Mouse (Mus musculus) lung, postnatal 25 days (tissue): ENCODE measurements around the gene Ddx4.
"Not testable (repeated sequence)": the region's sequence is repeated elsewhere in the genome, so short reads cannot be mapped to it uniquely, and the experiment has no call there.

Experiments
- DNase-seq: peaks from one replicate; pipeline ENCODE4 v3.0.0; 2022; ENCODE audit warnings: low spot score

Gene Ddx4

DNA sequence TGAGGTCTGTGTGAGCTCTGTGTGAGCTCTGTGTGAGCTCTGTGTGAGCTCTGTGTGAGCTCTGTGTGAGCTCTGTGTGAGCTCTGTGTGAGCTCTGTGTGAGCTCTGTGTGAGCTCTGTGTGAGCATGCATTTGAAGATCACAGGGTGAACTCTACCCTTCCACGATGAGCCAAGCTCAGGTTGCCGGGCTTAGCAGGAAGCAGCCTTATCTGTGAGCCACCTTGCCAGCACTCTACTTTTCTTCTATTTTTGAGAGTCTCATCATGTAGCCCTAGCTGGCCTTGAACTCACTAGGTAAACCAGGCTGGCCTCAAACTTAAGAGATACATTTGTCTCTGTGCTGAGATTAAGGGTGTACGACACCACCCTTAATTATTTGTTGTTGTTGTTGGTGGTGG is 15.8 kb downstream of the Ddx4 start:
- DNase-seq: no peak

DNA sequence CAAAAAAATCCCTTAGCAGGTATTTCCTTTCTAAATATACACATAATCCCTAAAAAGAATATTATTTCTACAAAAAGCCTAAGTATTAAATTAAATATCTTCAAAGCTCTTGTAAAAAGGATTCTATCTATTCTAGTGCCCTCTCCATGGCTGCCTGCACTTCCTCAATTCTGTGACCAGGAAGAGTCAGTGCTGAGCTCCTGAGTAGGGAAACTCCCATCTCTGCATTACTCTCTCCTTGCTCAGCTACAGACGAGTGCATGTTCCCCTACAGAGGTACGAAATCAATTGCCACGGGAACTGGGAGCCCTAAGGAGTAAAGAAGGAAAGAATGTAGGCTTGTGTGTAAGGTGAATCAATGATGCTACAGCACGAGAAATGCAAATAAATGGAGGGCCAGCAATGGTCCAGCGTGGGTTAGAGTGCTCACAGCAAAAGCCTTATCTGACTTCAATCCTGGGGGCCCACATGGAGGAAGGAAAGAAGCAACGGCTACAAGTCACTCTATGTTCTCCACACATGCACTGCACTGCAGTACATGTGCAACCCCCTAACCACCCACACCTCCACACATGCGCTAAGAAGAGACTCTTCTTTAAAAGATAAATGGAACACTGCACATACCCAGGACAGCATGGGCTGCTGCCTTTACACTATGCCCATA is 17.0 kb downstream of the Ddx4 start:
- no peak for DNase-seq

DNA sequence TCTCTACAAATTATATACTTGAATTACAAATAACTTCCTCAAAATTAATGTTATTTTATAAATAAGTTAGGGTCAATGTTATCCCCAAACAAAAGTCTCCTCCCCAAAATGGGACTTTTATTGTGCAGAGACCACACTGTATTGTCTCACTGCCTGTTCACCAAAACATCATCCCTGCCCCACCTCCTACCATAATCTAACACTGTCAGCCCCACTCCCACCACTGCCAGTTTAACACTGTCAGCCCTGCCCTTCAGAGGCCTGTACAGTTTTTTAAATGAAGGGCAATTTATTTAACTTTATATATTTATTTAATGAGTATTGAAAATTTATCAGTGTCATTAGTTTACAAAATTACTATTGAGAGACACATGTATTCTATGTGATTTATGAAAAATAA is 26.7 kb downstream of the Ddx4 start:
- DNase-seq: no peak

DNA sequence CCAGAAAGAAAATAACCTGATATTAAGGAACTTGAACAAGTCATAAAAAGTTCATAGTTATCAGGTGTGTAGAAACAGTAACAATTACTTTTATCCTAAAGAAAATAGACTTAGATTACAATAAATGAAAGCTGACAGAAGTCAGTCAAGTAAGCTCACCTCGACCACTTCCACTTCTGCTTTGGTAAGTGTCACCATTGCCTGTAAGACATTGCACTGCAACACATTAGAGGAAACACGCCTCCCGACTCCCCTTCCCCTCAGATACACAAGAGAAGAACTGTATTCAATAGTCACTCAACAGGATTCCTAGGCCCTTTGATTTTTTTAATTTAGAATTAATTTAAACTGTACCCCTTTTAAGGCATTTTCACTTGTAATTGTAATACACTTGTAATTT is 27.7 kb downstream of the Ddx4 start:
- DNase-seq: no peak

DNA sequence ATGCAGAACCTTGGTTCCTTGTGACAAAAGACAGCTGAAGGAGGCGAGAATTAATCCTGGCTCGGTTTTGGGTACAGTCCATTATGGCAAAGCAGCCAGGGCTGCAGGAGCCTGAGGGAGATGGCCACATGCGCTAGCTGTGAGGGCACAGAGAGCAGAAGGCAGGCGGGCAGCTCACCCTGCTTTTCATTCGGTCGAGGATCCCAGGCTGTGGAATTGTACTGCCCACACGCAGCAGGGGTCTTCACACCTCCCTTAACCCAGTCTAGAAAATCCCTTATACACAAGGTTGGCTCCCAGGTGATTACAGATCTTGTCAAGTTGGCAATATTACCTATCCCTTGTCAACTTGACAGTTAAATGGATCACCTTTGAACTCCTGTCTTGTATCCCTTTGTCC is 28.6 kb downstream of the Ddx4 start:
- no peak for DNase-seq

DNA sequence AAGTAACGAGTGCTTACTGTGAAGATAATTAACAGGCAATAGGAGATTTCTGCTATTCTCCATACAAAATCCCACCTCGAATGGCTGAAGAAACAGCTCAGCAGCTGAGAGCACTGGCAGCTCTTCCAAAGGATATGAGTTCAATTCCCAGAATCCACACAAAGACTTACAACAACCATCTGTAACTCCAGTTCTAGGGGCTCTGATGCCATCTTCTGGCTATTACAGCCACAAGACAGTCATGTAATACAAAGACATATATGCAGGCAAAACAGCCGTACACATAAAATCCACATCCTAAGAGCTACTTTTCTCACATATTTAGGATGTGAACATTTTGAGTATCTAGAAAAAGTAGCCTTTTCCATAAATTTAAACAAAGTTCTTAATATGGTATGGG is 30.7 kb downstream of the Ddx4 start:
- DNase-seq: peak; percentile 4

DNA sequence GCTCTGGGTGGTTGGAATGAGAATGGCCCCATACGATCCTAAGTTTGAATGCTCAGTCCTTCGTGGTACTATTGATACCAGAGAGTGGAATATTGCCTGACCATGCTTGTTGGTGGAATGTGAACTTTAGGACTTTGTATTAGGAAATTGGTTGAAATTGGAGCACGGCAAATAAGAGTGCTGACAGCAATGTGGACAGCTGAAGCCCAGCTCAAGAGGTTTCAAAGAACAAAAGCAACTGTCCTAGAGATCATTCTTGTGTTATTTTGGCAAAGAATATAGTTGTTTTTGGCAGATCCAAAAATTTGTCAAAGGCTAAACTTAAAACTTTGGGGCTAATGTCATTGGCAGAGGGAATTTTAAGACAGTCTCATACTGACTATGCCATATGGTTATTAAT is 43.7 kb downstream of the Ddx4 start:
- no peak for DNase-seq

DNA sequence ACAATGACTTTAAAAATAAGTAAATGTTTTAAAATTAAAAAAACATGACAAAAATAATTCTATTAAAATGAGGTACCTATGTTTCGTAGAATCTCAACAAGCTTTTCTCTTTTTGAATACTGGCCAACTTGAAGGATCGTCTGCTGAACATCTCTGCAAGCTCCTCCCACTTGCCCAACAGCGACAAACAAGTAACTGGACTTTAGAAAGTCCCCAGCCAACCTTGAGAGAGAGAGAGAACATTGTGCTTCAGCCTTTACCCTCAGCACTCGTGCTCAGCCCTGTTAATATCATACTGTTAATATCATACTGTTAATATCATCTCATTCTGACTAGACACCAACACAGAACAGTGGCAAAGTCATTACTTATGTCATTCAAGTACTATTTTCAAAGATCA is 47.9 kb downstream of the Ddx4 start:
- DNase-seq: no peak

DNA sequence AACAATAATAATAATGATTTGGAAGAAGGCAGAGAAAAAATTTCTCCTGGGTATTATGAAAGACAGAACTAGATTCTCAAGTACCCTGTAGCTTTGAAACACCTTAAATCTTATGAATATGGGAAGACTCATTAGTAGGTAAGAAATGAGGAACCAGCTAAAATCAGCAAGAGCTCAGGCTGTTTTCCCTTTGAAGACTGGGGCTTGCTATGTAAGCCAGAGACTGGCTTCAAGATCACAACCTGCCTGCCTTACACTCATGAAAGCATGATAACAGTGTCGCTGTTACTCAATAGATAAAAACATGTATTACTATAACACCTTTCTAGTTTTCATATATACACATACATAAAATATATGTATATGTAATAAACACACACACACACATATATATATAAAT is 48.4 kb downstream of the Ddx4 start:
- DNase-seq: no peak

DNA sequence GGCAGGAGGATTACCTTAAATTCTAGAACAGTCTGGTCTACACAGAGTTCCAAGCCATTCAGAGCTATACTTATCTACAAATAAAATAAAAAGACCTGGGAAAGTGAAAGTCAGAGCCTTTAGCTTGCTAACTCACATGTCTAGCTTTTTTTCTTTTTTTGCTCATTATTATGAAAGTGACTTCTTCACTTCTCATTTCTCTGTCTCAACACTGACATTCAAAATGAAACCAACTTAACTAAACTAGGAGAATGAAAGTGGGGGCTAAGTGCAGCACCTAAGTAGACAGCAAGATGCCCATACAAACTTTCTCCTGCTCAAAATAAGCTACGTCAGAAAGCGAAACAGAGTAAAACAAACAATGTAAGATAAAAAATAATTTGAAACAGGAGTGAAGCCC is 49.7 kb downstream of the Ddx4 start:
- no peak for DNase-seq

DNA sequence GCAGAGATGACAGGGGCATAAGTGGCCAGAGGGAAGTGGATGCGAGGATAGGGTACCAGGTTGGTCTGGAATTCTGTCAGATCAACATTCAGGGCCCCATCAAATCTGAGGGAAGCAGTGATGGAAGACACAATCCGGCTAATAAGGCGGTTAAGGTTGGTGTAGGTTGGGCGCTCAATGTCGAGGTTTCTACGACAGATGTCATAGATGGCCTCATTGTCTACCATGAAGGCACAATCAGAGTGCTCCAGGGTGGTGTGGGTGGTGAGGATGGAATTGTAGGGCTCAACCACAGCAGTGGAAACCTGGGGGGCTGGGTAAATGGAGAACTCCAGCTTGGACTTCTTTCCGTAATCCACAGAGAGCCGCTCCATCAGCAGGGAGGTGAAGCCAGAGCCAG is 58.0 kb downstream of the Ddx4 start, which contains the start of gene Il31ra:
Gene Il31ra (minus strand): TSS at position 101 of the 400 bp plus-strand sequence.
- DNase-seq: not testable (repeated sequence)

DNA sequence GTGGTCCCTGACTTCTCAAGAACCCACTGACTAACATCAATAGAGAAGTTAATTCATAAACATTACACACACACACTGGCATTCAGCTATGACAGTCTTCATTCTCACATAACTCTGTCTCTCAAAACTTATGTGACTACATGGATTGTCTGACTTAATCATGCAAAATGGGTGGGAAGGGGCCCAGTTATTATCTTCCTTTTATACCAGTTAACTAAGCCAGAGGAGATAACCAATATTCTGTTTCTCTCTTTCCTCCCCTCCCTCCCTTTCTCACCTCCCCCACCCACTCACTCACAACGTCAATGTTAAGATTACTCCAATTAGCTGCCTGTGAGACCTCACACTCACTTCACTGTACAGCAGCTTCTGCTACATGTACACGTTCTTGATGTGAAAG is 62.0 kb downstream of the Ddx4 start:
- no peak for DNase-seq

DNA sequence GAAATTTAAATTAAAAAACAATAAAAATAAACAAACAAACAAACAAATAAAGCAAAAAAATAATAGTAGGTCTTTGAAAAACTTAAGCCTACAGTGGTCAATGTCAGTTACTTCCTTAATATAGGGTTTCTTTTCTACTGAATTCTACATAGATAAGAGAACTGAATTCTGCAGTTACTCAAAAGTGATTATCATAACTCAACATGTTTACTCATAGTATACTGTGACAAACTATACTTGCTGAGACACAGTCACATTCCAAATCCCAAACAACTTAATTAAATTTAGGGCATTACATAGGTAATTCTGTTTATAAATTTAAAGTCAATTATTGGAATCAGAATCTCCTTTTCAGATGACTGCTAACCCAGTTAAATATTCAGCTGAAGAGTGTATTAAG is 62.6 kb downstream of the Ddx4 start:
- DNase-seq: no peak

DNA sequence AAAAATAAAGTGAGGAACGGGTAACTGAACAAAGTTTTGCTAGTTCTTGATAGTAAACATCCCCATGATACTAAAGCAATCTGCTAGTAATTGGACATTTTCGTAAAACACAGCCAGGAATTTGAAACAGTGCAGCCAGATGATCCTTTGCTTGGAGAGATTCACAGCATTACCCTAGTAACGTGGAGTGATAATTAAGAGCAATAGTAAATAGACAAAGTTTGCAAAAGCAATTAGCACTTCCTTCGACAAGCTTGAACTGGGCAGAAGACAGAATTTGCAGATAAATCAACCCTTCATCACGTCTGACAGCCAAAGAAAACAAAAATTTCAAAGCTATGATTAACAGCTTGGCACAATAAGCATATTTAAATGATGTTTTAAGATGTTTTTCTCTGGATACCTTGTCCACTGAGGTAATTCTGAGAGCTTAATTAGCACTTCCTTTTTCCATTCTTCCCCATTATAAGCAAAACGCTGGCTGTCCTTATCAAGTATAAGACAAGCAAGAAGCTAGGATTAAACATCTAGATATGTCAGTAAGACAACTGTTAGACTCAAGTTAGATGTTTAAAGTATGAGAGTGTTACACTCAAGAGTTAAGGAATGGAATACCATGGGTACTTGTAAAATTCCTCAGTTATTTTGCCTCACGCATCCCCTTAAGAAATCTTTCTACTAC is 67.6 kb downstream of the Ddx4 start:
- DNase-seq: no peak

DNA sequence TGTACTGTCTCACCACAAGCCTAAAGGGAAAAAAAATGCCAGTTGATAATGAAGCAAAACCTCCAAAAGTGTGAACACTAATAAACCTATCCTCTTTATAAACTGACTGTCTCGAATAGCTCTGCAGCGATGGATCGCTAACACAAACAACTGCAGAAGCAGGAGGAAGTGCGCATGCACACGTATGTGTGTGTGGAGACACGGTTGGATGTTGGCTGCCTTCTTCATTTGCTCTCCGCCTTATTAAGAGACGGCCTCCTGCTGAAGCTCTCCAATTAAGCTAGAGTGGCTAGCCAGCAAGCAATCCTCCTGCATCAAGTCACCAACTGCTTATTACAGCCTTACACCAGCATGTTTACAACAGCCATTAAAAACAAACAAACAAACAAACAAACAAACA is 70.0 kb downstream of the Ddx4 start:
- DNase-seq: no peak

DNA sequence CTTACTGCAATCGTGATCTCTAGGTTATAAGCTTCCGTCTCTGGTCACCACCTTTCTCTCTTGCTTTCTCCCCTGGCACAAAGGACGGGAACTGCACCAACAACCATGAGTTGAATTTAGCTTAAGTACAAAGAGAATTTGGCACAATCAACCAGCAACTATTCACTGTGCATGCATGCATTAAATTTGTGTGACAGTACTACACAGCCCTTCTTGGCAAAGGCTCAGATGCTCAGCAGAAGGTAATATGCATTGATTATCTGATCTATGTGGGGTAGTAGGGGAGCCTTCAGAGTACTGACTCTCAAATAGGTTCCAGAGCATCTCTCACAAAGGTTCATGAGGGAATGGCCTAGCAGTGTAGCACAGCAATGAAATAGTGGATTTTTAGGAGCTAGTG is 70.5 kb downstream of the Ddx4 start:
- DNase-seq: no peak

DNA sequence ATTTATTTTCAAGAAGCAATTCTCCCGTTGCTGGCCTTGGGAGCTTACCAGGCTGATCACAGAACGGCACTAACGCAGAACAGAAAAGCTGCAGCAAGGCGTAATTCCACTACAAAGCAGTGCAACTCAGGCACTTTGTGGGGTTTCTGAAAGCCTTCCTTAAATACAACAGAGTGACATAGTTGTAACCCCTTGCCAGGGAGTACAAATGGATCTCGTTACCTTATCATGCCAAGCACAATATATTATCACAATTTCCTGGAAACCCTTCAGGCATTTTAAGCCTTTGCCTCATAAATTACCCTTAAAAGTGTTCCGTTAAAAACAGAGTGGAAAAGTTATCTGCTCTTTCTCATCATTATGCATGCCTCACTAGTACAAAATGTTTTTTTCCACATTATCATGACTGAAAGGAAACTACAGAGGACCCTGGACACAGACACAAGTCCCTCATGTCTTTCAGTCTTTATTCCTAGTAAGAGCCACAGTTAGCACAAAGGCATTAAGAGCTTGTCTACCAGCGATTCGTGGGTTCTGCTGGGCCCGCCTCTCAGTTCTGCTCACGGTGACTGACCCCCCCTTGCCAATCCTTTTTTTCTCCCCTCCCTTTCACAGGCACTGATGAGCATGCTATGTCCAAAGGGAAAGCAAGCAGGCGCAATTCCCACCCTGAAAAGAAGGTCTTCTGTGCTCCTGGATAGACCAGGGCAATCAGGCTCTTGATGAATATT is 71.5 kb downstream of the Ddx4 start:
- no peak for DNase-seq

DNA sequence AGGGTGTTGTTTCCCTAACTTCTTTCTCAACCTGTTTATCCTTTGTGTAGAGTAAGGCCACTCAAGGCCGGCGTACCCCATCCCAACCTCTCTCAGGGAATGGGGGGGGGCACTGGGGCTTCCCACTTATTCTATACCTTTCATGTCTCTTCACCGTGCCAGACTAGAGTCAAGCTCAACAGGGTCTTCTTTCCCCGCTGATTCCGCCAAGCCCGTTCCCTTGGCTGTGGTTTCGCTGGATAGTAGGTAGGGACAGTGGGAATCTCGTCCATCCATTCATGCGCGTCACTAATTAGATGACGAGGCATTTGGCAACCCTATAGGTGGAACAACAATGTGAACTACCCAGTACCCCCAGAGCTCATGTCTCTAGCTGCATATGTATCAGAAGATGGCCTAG is 74.2 kb downstream of the Ddx4 start:
- peak; percentile 99 for DNase-seq

DNA sequence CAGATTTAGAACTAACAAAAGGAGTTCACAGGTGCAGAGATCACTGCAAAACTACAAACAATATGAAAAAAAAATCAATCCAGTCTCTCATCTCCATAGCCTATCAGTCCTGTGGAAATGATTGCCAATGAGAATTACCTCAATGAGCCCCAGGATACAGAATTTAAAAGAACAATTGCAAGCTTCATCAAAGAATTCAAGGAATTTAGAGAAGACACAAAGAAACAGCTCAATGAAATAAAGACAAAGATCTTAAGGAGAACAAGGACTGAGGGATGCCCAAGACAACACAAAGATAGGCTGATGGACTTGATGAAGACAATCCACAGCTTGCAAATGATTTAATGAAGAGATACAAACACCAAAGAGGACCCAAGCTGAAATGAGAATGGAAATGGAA is 78.5 kb downstream of the Ddx4 start:
- no peak for DNase-seq

DNA sequence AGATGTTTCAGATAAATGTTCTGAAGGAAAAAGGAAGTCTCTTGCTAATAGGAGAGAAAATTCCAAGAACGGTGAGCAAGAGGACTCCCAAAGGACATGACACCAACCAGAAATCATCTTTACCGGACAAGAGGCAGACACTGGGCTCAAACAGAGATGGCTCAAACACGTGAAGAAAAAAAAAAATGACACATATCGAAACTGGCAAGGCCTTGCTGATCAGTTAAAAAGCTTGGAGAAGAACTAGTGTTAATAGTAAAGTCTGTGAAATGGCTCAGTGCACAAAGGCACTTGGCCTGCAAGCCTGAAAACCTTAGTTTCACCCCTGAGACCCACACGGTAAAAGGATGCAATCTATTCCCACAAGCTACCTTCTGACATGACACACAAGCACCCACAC is 81.5 kb downstream of the Ddx4 start:
- DNase-seq: no peak

DNA sequence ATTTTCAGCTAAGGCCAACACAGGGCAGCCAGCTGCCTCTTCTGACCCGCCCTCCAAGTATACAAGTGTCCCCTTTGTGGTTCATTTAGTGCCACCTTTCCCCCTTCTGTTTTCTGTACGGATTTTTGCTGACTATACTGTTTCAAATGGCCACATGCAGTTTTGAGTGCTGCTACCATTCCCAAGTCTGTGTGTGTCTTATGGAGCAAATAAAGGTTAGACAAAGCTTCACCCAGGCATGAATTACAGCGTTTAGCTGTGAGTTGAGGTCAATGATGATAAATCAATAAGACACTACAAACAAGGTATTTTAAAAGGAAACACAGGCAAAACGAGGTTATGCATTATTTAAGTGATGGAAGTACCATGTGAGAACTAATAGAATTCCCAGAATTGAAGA is 82.7 kb downstream of the Ddx4 start:
- no peak for DNase-seq

DNA sequence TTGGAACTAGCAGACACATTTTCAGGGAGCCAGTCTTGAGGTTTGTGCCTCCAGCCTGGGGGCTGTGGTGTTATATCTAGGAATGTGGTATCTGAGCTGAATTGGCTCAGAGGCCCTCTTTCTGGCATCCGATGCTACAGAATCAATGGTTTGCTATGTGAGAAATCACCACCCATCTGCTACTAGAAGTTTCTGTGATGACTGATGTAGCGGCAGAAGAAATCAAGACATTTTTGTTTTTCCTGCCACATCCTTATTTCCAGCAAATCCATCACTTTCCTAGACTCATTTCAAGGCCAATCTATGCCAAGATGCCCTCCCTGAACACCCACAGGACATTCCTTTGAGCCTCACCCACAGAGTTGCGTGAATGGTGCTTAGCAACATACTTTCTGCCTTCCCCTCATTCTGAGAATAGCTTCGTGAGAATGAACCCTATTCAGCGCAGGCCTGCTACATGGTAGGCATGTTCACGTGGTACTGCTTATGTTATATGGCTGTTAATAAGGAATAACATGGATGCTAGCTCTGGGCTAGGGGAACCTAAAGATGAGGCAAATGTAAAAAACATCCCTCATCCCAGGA is 91.6 kb downstream of the Ddx4 start:
- DNase-seq: no peak

DNA sequence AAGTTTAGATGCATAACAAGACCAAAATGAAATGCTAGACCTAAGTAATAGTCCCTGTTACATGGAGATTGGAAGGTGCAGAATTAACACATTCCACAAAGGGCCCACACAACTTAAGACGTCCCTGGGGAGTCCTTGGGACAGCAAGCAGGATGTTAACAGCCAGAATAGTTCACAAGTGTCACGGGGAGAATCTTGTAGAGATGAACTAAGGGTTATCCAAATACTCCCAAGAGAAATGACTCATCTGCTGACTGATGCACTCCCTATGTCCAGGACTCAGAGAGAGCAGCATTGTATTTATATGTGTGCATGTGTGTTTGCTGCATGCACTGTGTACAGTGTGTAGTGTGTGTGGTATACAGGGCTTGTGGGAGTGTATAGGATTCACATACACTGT is 95.8 kb downstream of the Ddx4 start:
- DNase-seq: no peak
